Mouse (Mus musculus) ES-Bruce4 (cell line): ENCODE results near the gene Zfp451.

Experiments
- CTCF ChIP-seq: IDR thresholded peaks from one replicate; pipeline ENCODE4 v1.8.1; 2011; ENCODE audit warnings: low read depth, low read length
- POLR2A ChIP-seq: IDR thresholded peaks from one replicate; pipeline ENCODE4 v1.8.1; 2011; ENCODE audit warnings: low read length; ENCODE audit not compliant: insufficient read depth

DNA sequence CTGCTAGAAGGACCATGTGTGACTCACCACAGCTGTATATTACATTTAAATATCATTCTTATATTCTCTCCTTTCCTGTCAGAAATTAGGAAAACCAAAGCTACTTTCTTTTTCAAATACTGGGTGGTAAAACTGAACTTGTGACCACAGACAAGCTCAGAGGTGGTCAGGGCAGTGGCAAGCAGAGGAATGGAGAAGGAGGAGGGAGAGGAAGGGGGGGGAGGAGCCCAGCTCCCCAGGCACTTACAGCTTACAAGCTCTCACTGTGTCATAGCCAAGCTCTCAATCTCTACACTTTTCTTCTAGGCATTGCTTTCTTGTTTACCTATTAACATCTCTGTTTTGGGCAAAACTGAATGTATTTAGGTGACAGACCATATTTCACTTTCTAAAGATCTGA is 45.6 kb downstream of the Zfp451 start:
- no peak for TF ChIP-seq CTCF
- TF ChIP-seq POLR2A, result no peak
